Mouse (Mus musculus) layer of hippocampus, adult 2 months (tissue): ENCODE measurements at regions not wholly inside any gene's neighbourhood (a gene's known extent, or its start where the extent isn't known, plus 50 kb on each side); places are given as distances from the start of the nearest gene placed in this dataset.
"Not testable (repeated sequence)": the region's sequence is repeated elsewhere in the genome, so short reads cannot be mapped to it uniquely, and the experiment has no call there.

Experiments
- DNase-seq, 2 experiments: peaks; one replicate each; pipeline ENCODE4 v3.0.0; 2022; ENCODE audit warnings: low spot score in 2 of 2
- H3K27ac ChIP-seq: fragments of 200-600 bp; 2 replicates; pipeline ENCODE4 v1.8.1; 2022
- H3K4me3 ChIP-seq: fragments of 200-600 bp; 2 replicates; pipeline ENCODE4 v1.8.1; 2022; ENCODE audit warnings: mild to moderate bottlenecking
- CTCF ChIP-seq: fragments of 200-600 bp; conservative IDR thresholded peaks from 2 replicates; pipeline ENCODE4 v1.8.1; 2022; ENCODE audit warnings: antibody characterized with exemption, mild to moderate bottlenecking, moderate library complexity

GRCm38 (mm10) chr10:15886150-15886549 is 1168.1 kb upstream of the Gje1 start:
- TF ChIP-seq CTCF: no peak
- H3K4me3 ChIP-seq: no peak overlapping the region
- DNase-seq: no peak
- H3K27ac ChIP-seq: no peak overlapping the region

GRCm38 (mm10) chr10:15868063-15868462 is 1150.0 kb upstream of the Gje1 start:
- TF ChIP-seq CTCF: no peak
- peak in 1 of 2 experiments; percentile 1 for DNase-seq
- Histone ChIP-seq H3K27ac (no peak overlapping the region), H3K4me3 (no peak overlapping the region)

GRCm38 (mm10) chr10:15866931-15867330 is 1148.9 kb upstream of the Gje1 start:
- Histone ChIP-seq H3K4me3 (no peak overlapping the region), H3K27ac (no peak overlapping the region)
- peak in 1 of 2 experiments; percentile 5 for DNase-seq
- TF ChIP-seq CTCF: no peak

GRCm38 (mm10) chr10:15841381-15841780 is 1123.4 kb upstream of the Gje1 start:
- no peak overlapping the region for H3K27ac ChIP-seq
- no peak overlapping the region for H3K4me3 ChIP-seq
- DNase-seq: no peak
- TF ChIP-seq CTCF: no peak

- H3K27ac ChIP-seq: no peak overlapping the region
- no peak for TF ChIP-seq CTCF
These were observed 1114.3 kb upstream of the Gje1 start for GRCm38 (mm10) chr10:15832338-15832737.

GRCm38 (mm10) chr10:15825457-15825856 is 1107.4 kb upstream of the Gje1 start:
- H3K27ac ChIP-seq: no peak overlapping the region
- no peak overlapping the region for H3K4me3 ChIP-seq

More at GRCm38 (mm10) chr10:15832338-15832737, 1114.3 kb upstream of the Gje1 start:
- no peak overlapping the region for H3K4me3 ChIP-seq
- DNase-seq: no peak

GRCm38 (mm10) chr10:15807271-15807670 is 1089.3 kb upstream of the Gje1 start:
- Histone ChIP-seq H3K27ac (no peak overlapping the region), H3K4me3 (no peak overlapping the region)
- no peak for TF ChIP-seq CTCF
- no peak for DNase-seq

More at GRCm38 (mm10) chr10:15825457-15825856, 1107.4 kb upstream of the Gje1 start:
- no peak for TF ChIP-seq CTCF
- DNase-seq: no peak

- DNase-seq: no peak
- Histone ChIP-seq H3K4me3 (no peak overlapping the region), H3K27ac (no peak overlapping the region)
- no peak for TF ChIP-seq CTCF
These were observed 1087.8 kb upstream of the Gje1 start for GRCm38 (mm10) chr10:15805791-15806190.

- H3K27ac ChIP-seq, DNase-seq, H3K4me3 ChIP-seq: not testable (repeated sequence)
These were observed 1075.2 kb upstream of the Gje1 start for GRCm38 (mm10) chr10:15793185-15793584.

GRCm38 (mm10) chr10:15791473-15792269 is 1073.7 kb upstream of the Gje1 start:
- no peak for DNase-seq
- H3K4me3 ChIP-seq: no peak overlapping the region
- no peak for TF ChIP-seq CTCF
- H3K27ac ChIP-seq: no peak overlapping the region

- Histone ChIP-seq H3K4me3 (no peak overlapping the region), H3K27ac (no peak overlapping the region)
- TF ChIP-seq CTCF: no peak
- DNase-seq: no peak
These were observed 1042.1 kb upstream of the Gje1 start for GRCm38 (mm10) chr10:15759983-15760723.

GRCm38 (mm10) chr10:15759576-15759975 is 1041.6 kb upstream of the Gje1 start:
- no peak for DNase-seq
- no peak overlapping the region for H3K4me3 ChIP-seq
- no peak for TF ChIP-seq CTCF
- no peak overlapping the region for H3K27ac ChIP-seq

- TF ChIP-seq CTCF: no peak
These were observed 1039.5 kb upstream of the Gje1 start for GRCm38 (mm10) chr10:15757503-15757902.

More at GRCm38 (mm10) chr10:15757503-15757902, 1039.5 kb upstream of the Gje1 start:
- H3K27ac ChIP-seq: no peak overlapping the region
- no peak overlapping the region for H3K4me3 ChIP-seq
- DNase-seq: no peak
